Mouse (Mus musculus) midbrain, postnatal 0 days (tissue): ENCODE data around the gene Tfdp1. TPM values are rescaled to one million over a fixed set of nuclear protein-coding genes. Genes with fewer than 3 reads are reported as not detected.

Source experiments
- ATAC-seq: fragments of 200-750 bp; cut with Nextera tagmentation; 2 replicates; pipeline ENCODE4 v1.8.0; 2017; ENCODE audit warnings: moderate number of reproducible peaks, mild to moderate bottlenecking, moderate TSS enrichment, moderate library complexity; ENCODE audit not compliant: low FRiP score
- DNase-seq: peaks from one replicate; pipeline ENCODE4 v3.0.0-alpha.2; 2015; ENCODE audit warnings: low spot score
- H3K27ac ChIP-seq: fragments of 300-500 bp; sonication (generic); 2 replicates; pipeline ENCODE4 v1.5.1; 2014; ENCODE audit warnings: low read depth, mild to moderate bottlenecking, low read length, mixed read lengths
- H3K27me3 ChIP-seq: fragments of 300-500 bp; sonication (generic); 2 replicates; pipeline ENCODE4 v1.6.1; 2014; ENCODE audit warnings: low read length, control low read depth, mixed read lengths; ENCODE audit not compliant: insufficient read depth
- H3K36me3 ChIP-seq: fragments of 300-500 bp; sonication (generic); 2 replicates; pipeline ENCODE4 v1.6.1; 2014; ENCODE audit warnings: low read length, control low read depth, mixed read lengths; ENCODE audit not compliant: insufficient read depth
- H3K4me1 ChIP-seq: fragments of 300-500 bp; sonication (generic); 2 replicates; pipeline ENCODE4 v1.6.1; 2014; ENCODE audit warnings: mild to moderate bottlenecking, control low read depth, antibody characterized with exemption, low read length, mixed read lengths; ENCODE audit not compliant: insufficient read depth
- H3K4me2 ChIP-seq: fragments of 300-500 bp; sonication (generic); 2 replicates; pipeline ENCODE4 v1.6.1; 2014; ENCODE audit warnings: low read depth, mild to moderate bottlenecking, low read length, mixed read lengths; ENCODE audit not compliant: poor library complexity, severe bottlenecking
- H3K4me3 ChIP-seq: fragments of 300-500 bp; sonication (generic); 2 replicates; pipeline ENCODE4 v1.5.1; 2014; ENCODE audit warnings: low read depth, mild to moderate bottlenecking, low read length, moderate library complexity
- H3K9ac ChIP-seq: fragments of 300-500 bp; sonication (generic); replicated peaks from 2 replicates; pipeline ENCODE4 v1.6.1; 2014; ENCODE audit warnings: mild to moderate bottlenecking, low read length, moderate library complexity, mixed read lengths; ENCODE audit not compliant: poor library complexity, severe bottlenecking
- H3K9me3 ChIP-seq: fragments of 300-500 bp; sonication (generic); 2 replicates; pipeline ENCODE4 v1.6.1; 2016; ENCODE audit warnings: low read length, control low read depth
- CTCF ChIP-seq: IDR thresholded peaks from 2 replicates; pipeline ENCODE4 v1.5.1; 2016; ENCODE audit warnings: antibody characterized with exemption, mild to moderate bottlenecking
- WGBS: fragments of 180-500 bp; shearing (Covaris S2); extraction: QIAGEN DNeasy Blood & Tissue Kit; methylation state at CpG from one replicate; pipeline ENCODE4 v1.1.7; 2014; 5-methylcytosine and 5-hydroxymethylcytosine counted together
- polyA plus RNA-seq: library from polyadenylated mRNA; unstranded; fragments of >200 nt; fragmentation: Nextera tagmentation; extraction: Ambion mirVana; gene quantifications from 2 replicates; pipeline ENCODE4 v1.2.1, GENCODE M21; 2015
- total RNA-seq: library from RNA; depleted of rRNA; stranded (reverse); fragments of >200 nt; gene quantifications from 2 replicates; pipeline ENCODE4 v1.2.3, GENCODE M21; 2014

Gene Tfdp1
- total and polyA plus RNA-seq, 2 experiments from 2014 or later: 58.6 to 75.4 TPM

GRCm38 (mm10) chr8:13342340-13342739, 3.8 kb downstream of the Tfdp1 start:
- ATAC-seq: no peak
- no peak overlapping the region for H3K27ac ChIP-seq
- no peaks in the 10 kb centered on the region for H3K4me1 ChIP-seq
- H3K4me3 ChIP-seq: no peak overlapping the region
- TF ChIP-seq CTCF: no peak
- 87% methylated on average over 2 of the region's 2 CpGs for WGBS
- H3K4me2 ChIP-seq: no peak overlapping the region
- H3K9me3 ChIP-seq: no peaks in the 10 kb centered on the region
- H3K36me3 ChIP-seq: peaks cover 40% of the 10 kb centered on the region
- no peak overlapping the region for H3K9ac ChIP-seq
- H3K27me3 ChIP-seq: no peaks in the 10 kb centered on the region
- DNase-seq: no peak

DNA sequence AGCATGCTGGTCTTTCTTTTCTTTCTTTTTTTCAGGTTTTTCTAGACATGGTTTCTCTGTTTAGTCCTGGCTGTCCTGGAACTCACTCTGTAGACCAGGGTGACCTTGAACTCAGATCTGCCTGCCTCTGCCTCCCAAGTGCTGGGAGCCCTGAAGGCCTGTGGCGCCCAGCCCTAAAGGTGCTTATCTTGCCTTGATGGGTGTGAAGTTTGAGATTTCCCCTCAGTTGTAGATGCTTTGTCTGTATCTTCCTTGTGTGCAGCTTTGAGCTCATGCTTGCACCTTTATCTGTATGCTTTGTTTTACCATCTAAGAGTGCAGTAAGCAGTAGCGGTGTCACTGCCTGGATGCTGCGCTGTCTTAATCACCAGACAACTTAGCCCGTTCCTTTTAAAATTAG, 4.6 kb downstream of the Tfdp1 start:
- H3K9me3 ChIP-seq: no peaks in the 10 kb centered on the region
- no peak overlapping the region for H3K9ac ChIP-seq
- no peak overlapping the region for H3K4me3 ChIP-seq
- no peaks in the 10 kb centered on the region for H3K27me3 ChIP-seq
- H3K4me2 ChIP-seq: no peak overlapping the region
- DNase-seq: no peak
- H3K36me3 ChIP-seq: peaks cover 41% of the 10 kb centered on the region
- H3K27ac ChIP-seq: no peak overlapping the region
- TF ChIP-seq CTCF: no peak
- 95% methylated on average over 4 of the region's 4 CpGs for WGBS
- no peaks in the 10 kb centered on the region for H3K4me1 ChIP-seq
- ATAC-seq: no peak

GRCm38 (mm10) chr8:13350052-13350451, 11.5 kb downstream of the Tfdp1 start:
- no peak overlapping the region for H3K4me3 ChIP-seq
- no peak for ATAC-seq
- H3K9me3 ChIP-seq: no peaks in the 10 kb centered on the region
- WGBS: 94% methylated on average over 7 of the region's 7 CpGs
- H3K27me3 ChIP-seq: no peaks in the 10 kb centered on the region
- TF ChIP-seq CTCF: no peak
- H3K27ac ChIP-seq: no peak overlapping the region
- H3K4me1 ChIP-seq: no peaks in the 10 kb centered on the region
- no peak overlapping the region for H3K9ac ChIP-seq
- no peak for DNase-seq
- peaks cover 53% of the 10 kb centered on the region for H3K36me3 ChIP-seq
- no peak overlapping the region for H3K4me2 ChIP-seq

DNA sequence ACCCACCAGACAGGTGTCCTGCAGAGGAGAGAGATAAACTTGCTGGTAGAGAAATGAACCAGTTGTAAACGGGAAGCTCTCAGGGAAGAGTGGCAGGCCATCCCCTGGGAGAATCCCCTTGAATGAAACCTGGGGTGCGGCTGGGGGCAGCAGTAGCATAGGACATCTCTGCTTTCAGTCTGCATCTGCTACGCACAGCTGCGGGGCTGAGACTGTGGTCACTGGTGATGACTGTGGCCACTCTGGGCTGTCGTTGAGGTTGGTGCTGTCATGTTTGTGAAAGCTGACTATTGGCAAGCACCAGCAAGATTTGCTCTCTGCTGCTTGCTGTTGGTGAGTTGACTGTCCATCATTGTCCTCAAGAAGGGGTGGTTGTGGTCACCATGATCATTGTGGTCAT, 13.0 kb downstream of the Tfdp1 start:
- Histone ChIP-seq H3K9ac (no peak overlapping the region), H3K4me2 (no peak overlapping the region), H3K9me3 (no peaks in the 10 kb centered on the region), H3K27me3 (no peaks in the 10 kb centered on the region), H3K4me1 (no peaks in the 10 kb centered on the region), H3K27ac (no peak overlapping the region), H3K4me3 (no peak overlapping the region), H3K36me3 (peaks cover 50% of the 10 kb centered on the region)
- ATAC-seq (no peak), DNase-seq (no peak)
- TF ChIP-seq CTCF: no peak
- 86% methylated on average over 5 of the region's 5 CpGs for WGBS

GRCm38 (mm10) chr8:13352601-13353000, 14.1 kb downstream of the Tfdp1 start:
- 88% methylated on average over 8 of the region's 8 CpGs for WGBS
- Histone ChIP-seq H3K27ac (no peak overlapping the region), H3K4me3 (no peak overlapping the region), H3K4me1 (no peaks in the 10 kb centered on the region), H3K27me3 (no peaks in the 10 kb centered on the region), H3K4me2 (no peak overlapping the region), H3K9ac (no peak overlapping the region), H3K9me3 (no peaks in the 10 kb centered on the region), H3K36me3 (peaks cover 55% of the 10 kb centered on the region)
- no peak for TF ChIP-seq CTCF
- DNase-seq: no peak
- no peak for ATAC-seq

- no peaks in the 10 kb centered on the region for H3K9me3 ChIP-seq
- ATAC-seq (no peak), DNase-seq (no peak)
- H3K4me2 ChIP-seq: no peak overlapping the region
- no peak overlapping the region for H3K9ac ChIP-seq
- no peaks in the 10 kb centered on the region for H3K4me1 ChIP-seq
- 72% methylated on average over 9 of the region's 9 CpGs for WGBS
- H3K27me3 ChIP-seq: no peaks in the 10 kb centered on the region
- H3K36me3 ChIP-seq: peaks cover 59% of the 10 kb centered on the region
- no peak overlapping the region for H3K4me3 ChIP-seq
- H3K27ac ChIP-seq: no peak overlapping the region
- no peak for TF ChIP-seq CTCF
These were observed 14.7 kb downstream of the Tfdp1 start for GRCm38 (mm10) chr8:13353155-13353833.
